Mouse (Mus musculus) thymus, postnatal 36 days (tissue): ENCODE data around the gene Ctsg.
"Not testable (repeated sequence)": the region's sequence is repeated elsewhere in the genome, so short reads cannot be mapped to it uniquely, and the experiment has no call there.

Experiments
- DNase-seq, 2 experiments: peaks; one replicate each; pipeline ENCODE4 v3.0.0; 2022; ENCODE audit warnings: mixed read lengths in 2 of 2

Ctsg gene

GRCm38 (mm10) chr14:56102386-56102785 lies at the start of gene Ctsg:
Gene Ctsg (minus strand): TSS chr14:56102574.
- no peak for DNase-seq

GRCm38 (mm10) chr14:56133675-56134074 lies 31.3 kb upstream of the Ctsg start:
- DNase-seq = not testable (repeated sequence)

GRCm38 (mm10) chr14:56132508-56132907 lies 30.1 kb upstream of the Ctsg start, which contains the start of gene Gzmd:
Gene Gzmd (minus strand): TSS chr14:56132608.
- DNase-seq = not testable (repeated sequence)

GRCm38 (mm10) chr14:56128341-56128740 lies 26.0 kb upstream of the Ctsg start:
- no peak for DNase-seq

- no peak for DNase-seq
Measured at GRCm38 (mm10) chr14:56123516-56123915, 21.1 kb upstream of the Ctsg start.

GRCm38 (mm10) chr14:56120525-56120924 lies 18.2 kb upstream of the Ctsg start, which contains the start of gene Gzme:
Gene Gzme (minus strand): TSS chr14:56120625.
- no peak for DNase-seq

- not testable (repeated sequence) for DNase-seq
Measured at GRCm38 (mm10) chr14:56115531-56116310, 13.3 kb upstream of the Ctsg start.

GRCm38 (mm10) chr14:56105447-56106180 lies 3.2 kb upstream of the Ctsg start:
- no peak for DNase-seq

GRCm38 (mm10) chr14:56105016-56105415 lies 2.6 kb upstream of the Ctsg start:
- no peak for DNase-seq

- DNase-seq = no peak
Measured at GRCm38 (mm10) chr14:56103452-56103851, 1.1 kb upstream of the Ctsg start.

GRCm38 (mm10) chr14:56098940-56099339 lies 3.4 kb downstream of the Ctsg start:
- peak; percentile 12 to 19 for DNase-seq

- no peak for DNase-seq
Measured at GRCm38 (mm10) chr14:56097597-56097996, 4.8 kb downstream of the Ctsg start.

GRCm38 (mm10) chr14:56093353-56093752 lies 9.0 kb downstream of the Ctsg start:
- DNase-seq = no peak

GRCm38 (mm10) chr14:56086711-56087110 lies 15.7 kb downstream of the Ctsg start:
- no peak for DNase-seq

GRCm38 (mm10) chr14:56085167-56085566 lies 17.2 kb downstream of the Ctsg start, which contains the start of gene Mcpt8:
Gene Mcpt8 (minus strand): TSS chr14:56085273.
- DNase-seq = no peak

GRCm38 (mm10) chr14:56082016-56082415 lies 20.4 kb downstream of the Ctsg start:
- DNase-seq = no peak

- not testable (repeated sequence) for DNase-seq
Measured at GRCm38 (mm10) chr14:56062213-56062612, 40.2 kb downstream of the Ctsg start, which contains the start of gene Mcpt4. Gene Mcpt4 (minus strand): TSS chr14:56062313.

- no peak for DNase-seq
Measured at GRCm38 (mm10) chr14:56057722-56058121, 44.7 kb downstream of the Ctsg start.

GRCm38 (mm10) chr14:56055408-56055807 lies 47.0 kb downstream of the Ctsg start:
- no peak for DNase-seq
